In genomic region chr17:23546333-23546701, GRCm38 (mm10) we compare ENCODE assay signal across 8 mouse cellular contexts. TPM values are rescaled to one million over a fixed set of nuclear protein-coding genes. Genes with fewer than 3 reads are reported as not detected.
DNase-seq lines count a peak whose midpoint lies in the region; ATAC-seq and TF ChIP-seq lines count a peak whose summit lies in the region.

No protein-coding gene starts in this region.

- under 1% methylated on average over 20 of the region's 20 CpGs for WGBS in forebrain, embryonic 11.5 days
- WGBS in lung, postnatal 0 days, result under 1% methylated on average over 20 of the region's 20 CpGs

- H3K9ac ChIP-seq in ES-E14 (ENCODE audit: insufficient read depth, low read depth, low read length, poor library complexity, severe bottlenecking), result peak overlapping the region; percentile 92
- peak overlapping the region; percentile 72 for H3K9ac ChIP-seq in forebrain, embryonic 11.5 days (ENCODE audit: low read length)
- peak overlapping the region; percentile 70 for H3K9ac ChIP-seq in lung, postnatal 0 days (replicated peaks; ENCODE audit: low read depth)

- H3K4me3 ChIP-seq in ES-E14 (ENCODE audit: insufficient read depth in 1 of 2, low read depth in 1 of 2, low read length in 2 of 2, poor library complexity in 1 of 2, severe bottlenecking in 1 of 2), result peak overlapping the region; percentile 82 to 83
- H3K4me3 ChIP-seq in brown adipose tissue, adult 24 weeks (ENCODE audit: insufficient read depth, low read depth, low read length), result peak overlapping the region; percentile 82
- H3K4me3 ChIP-seq in forebrain, embryonic 11.5 days (ENCODE audit: low read depth, low read length), result peak overlapping the region; percentile 67
- H3K4me3 ChIP-seq in lung, postnatal 0 days (ENCODE audit: low read depth, low read length), result peak overlapping the region; percentile 83

- H3K27ac ChIP-seq in ES-E14 (ENCODE audit: insufficient read depth, low read depth, low read length, poor library complexity, severe bottlenecking), result no peak overlapping the region
- H3K27ac ChIP-seq in brown adipose tissue, adult 24 weeks (replicated peaks; ENCODE audit: low read depth, low read length), result peak overlapping the region; percentile 86
- no peak overlapping the region for H3K27ac ChIP-seq in forebrain, embryonic 11.5 days (ENCODE audit: low read depth, low read length)
- peak overlapping the region; percentile 87 for H3K27ac ChIP-seq in lung, postnatal 0 days (ENCODE audit: low read length)

- H3K27me3 ChIP-seq in forebrain, embryonic 11.5 days (ENCODE audit: control insufficient read depth, insufficient read depth, low read length), result no peaks in the 10 kb centered on the region; the same call in 1 of the 2 replicates
- H3K27me3 ChIP-seq in lung, postnatal 0 days (replicated peaks; ENCODE audit: insufficient read depth, low read length), result no peaks in the 10 kb centered on the region

- TF ChIP-seq EP300 in lung, postnatal 0 days (IDR thresholded peaks at IDR 0.05), result no peak

- in situ Hi-C loops in ES-E14 (cut with MboI; ENCODE audit: low sequenced_read_pairs in 2 of 2, unreplicated experiment in 2 of 2), result no loop called here

- H3K36me3 ChIP-seq in ES-E14 (ENCODE audit: control insufficient read depth, insufficient read depth, low read length, poor library complexity, severe bottlenecking), result no peaks in the 10 kb centered on the region
- no peaks in the 10 kb centered on the region for H3K36me3 ChIP-seq in forebrain, embryonic 11.5 days (ENCODE audit: control insufficient read depth, insufficient read depth, low read length)
- H3K36me3 ChIP-seq in lung, postnatal 0 days (ENCODE audit: insufficient read depth, low read length), result no peaks in the 10 kb centered on the region

- ATAC-seq in forebrain, embryonic 11.5 days (replicated peaks; ENCODE audit: low FRiP score), result peak; percentile 46
- ATAC-seq in lung, postnatal 0 days, result peak; percentile 41

- peak overlapping the region; percentile 48 for H3K4me2 ChIP-seq in forebrain, embryonic 11.5 days (ENCODE audit: low read depth, low read length, severe bottlenecking)
- H3K4me2 ChIP-seq in lung, postnatal 0 days (replicated peaks; ENCODE audit: low read depth, low read length), result peak overlapping the region; percentile 45

- no peak for TF ChIP-seq CTCF in lung, postnatal 0 days (IDR thresholded peaks at IDR 0.05)

- peaks cover 4 to 13% of the 10 kb centered on the region in 2 experiments for H3K4me1 ChIP-seq in ES-E14 (ENCODE audit: control insufficient read depth in 2 of 2, insufficient read depth in 2 of 2, low read length in 2 of 2, poor library complexity in 1 of 2)
- H3K4me1 ChIP-seq in brown adipose tissue, adult 24 weeks (ENCODE audit: control insufficient read depth, insufficient read depth, insufficient read length, low read length), result peaks cover 10% of the 10 kb centered on the region
- H3K4me1 ChIP-seq in forebrain, embryonic 11.5 days (replicated peaks; ENCODE audit: control insufficient read depth, insufficient read depth, low read length), result peaks cover 2% of the 10 kb centered on the region; the same call in 1 of the 2 replicates
- peaks cover 3% of the 10 kb centered on the region; the same call in 1 of the 2 replicates for H3K4me1 ChIP-seq in lung, postnatal 0 days (ENCODE audit: insufficient read depth, low read depth, low read length)

- H3K9me3 ChIP-seq in ES-E14 (ENCODE audit: control insufficient read depth, insufficient read depth, low read depth, low read length), result no peaks in the 10 kb centered on the region
- H3K9me3 ChIP-seq in forebrain, embryonic 11.5 days (ENCODE audit: control insufficient read depth, low read length), result no peaks in the 10 kb centered on the region
- no peaks in the 10 kb centered on the region for H3K9me3 ChIP-seq in lung, postnatal 0 days (ENCODE audit: low read length)

- DNase-seq in ES-E14 (ENCODE audit: low read depth, low spot score), result peak; percentile 82
- peak; percentile 93 for DNase-seq in forebrain, embryonic 11.5 days (ENCODE audit: low spot score)
- peak; percentile 78 to 84 for DNase-seq in heart, postnatal 10 days
- peak; percentile 62 to 85 for DNase-seq in layer of hippocampus, adult 8-10 months (ENCODE audit: low spot score in 2 of 2)
- DNase-seq in lung, postnatal 0 days (ENCODE audit: low spot score), result peak; percentile 85
- peak; percentile 65 for DNase-seq in ovary, postnatal 14 days (ENCODE audit: low spot score)
- DNase-seq in thymus, postnatal 4 days, result peak; percentile 79

- intact Hi-C loops in heart, postnatal 10 days (cut with DNase I), result loop anchor here (5.0 kb wide), 1 partner anchor 359 kb away; no protein-coding TSS in a partner anchor

TF ChIP-seq in ES-E14, 5 proteins besides CTCF, POLR2A, EP300 and RAD21:
- no peak for TF ChIP-seq HCFC1 (IDR thresholded peaks at IDR 0.05; ENCODE audit: borderline replicate concordance, insufficient read depth, low read length)
- TF ChIP-seq MAFK (IDR thresholded peaks at IDR 0.05; ENCODE audit: insufficient read depth, low read depth, low read length), result peak; percentile 93
- TF ChIP-seq ZC3H11A (IDR thresholded peaks at IDR 0.05; ENCODE audit: borderline replicate concordance, low read depth, low read length), result no peak
- TF ChIP-seq CHD2 (IDR thresholded peaks at IDR 0.05; ENCODE audit: low read depth, low read length), result no peak

RNA-seq across cellular contexts. Expression of gene Zfp213, which starts 17.7 kb away (rescaled TPM):
- total RNA-seq in ES-E14 (2012; rRNA removed), result 8.4 and 8.8 TPM in 2 replicates
- 3.4 and 4.6 TPM in 2 replicates for polyA plus RNA-seq in brown adipose tissue, adult 24 weeks (2012; ENCODE audit: insufficient read depth, insufficient read length, missing spikeins)
- polyA plus RNA-seq in forebrain, embryonic 11.5 days (2014; fragmentation: Nextera tagmentation; extraction: Ambion mirVana), result 28.1 and 29.9 TPM in 2 replicates
- 1 to 10 TPM; 5.4 to 7.1 TPM for total RNA-seq in heart, postnatal 10 days (2021)
- 1 to 10 TPM; 6.2 to 8.4 (median 7.1) TPM for total RNA-seq in layer of hippocampus, adult 8-10 months (2022)
- polyA plus RNA-seq in lung, postnatal 0 days (2015; fragmentation: Nextera tagmentation; extraction: Ambion mirVana), result 10.5 and 11.5 TPM in 2 replicates

RNA-seq across cellular contexts. Expression of gene Zfp13, which starts 53.0 kb away (rescaled TPM):
- total RNA-seq in ES-E14 (2012; rRNA removed), result 19.9 and 26.9 TPM in 2 replicates
- polyA plus RNA-seq in brown adipose tissue, adult 24 weeks (2012; ENCODE audit: insufficient read depth, insufficient read length, missing spikeins), result 1.8 and 3.7 TPM in 2 replicates
- polyA plus RNA-seq in forebrain, embryonic 11.5 days (2014; fragmentation: Nextera tagmentation; extraction: Ambion mirVana), result 19.2 and 20.5 TPM in 2 replicates
- 10 to 100 TPM in 1 of 2 experiments, 1 to 10 TPM in 1; 8.5 to 10.0 TPM for total RNA-seq in heart, postnatal 10 days (2021)
- 10 to 100 TPM; 28.9 to 32.6 (median 31.6) TPM for total RNA-seq in layer of hippocampus, adult 8-10 months (2022)
- polyA plus RNA-seq in lung, postnatal 0 days (2015; fragmentation: Nextera tagmentation; extraction: Ambion mirVana), result 5.0 and 5.5 TPM in 2 replicates

RNA-seq across cellular contexts. Expression of gene Zscan10, which starts 54.3 kb away (rescaled TPM):
- 62.5 and 93.1 TPM in 2 replicates for total RNA-seq in ES-E14 (2012; rRNA removed)
- not detected in 2 replicates for polyA plus RNA-seq in brown adipose tissue, adult 24 weeks (2012; ENCODE audit: insufficient read depth, insufficient read length, missing spikeins)
- 0.16 and 0.27 TPM in 2 replicates for polyA plus RNA-seq in forebrain, embryonic 11.5 days (2014; fragmentation: Nextera tagmentation; extraction: Ambion mirVana)
- not detected for total RNA-seq in heart, postnatal 10 days (2021)
- total RNA-seq in layer of hippocampus, adult 8-10 months (2022), result not detected
- not detected in 2 replicates for polyA plus RNA-seq in lung, postnatal 0 days (2015; fragmentation: Nextera tagmentation; extraction: Ambion mirVana)

Comparison
In these comparisons a context has a peak if more than half of its experiments do, and no peak if none do; other contexts are left out.
1. H3K27ac ChIP-seq: peak in brown adipose tissue, adult 24 weeks (single experiment) and lung, postnatal 0 days (single experiment); none in ES-E14 (single experiment) and forebrain, embryonic 11.5 days (single experiment).
2. RNA of gene Zscan10, which starts 54.3 kb away (total RNA-seq): 62.5 to 93.1 TPM in ES-E14; not detected in layer of hippocampus, adult 8-10 months and not detected in heart, postnatal 10 days; every median in the first group is over 10 times any median in the second.
3. Peak in every context shown above with its lines, with median percentiles within 50 percentile points of each other: DNase-seq, H3K4me3 ChIP-seq and H3K9ac ChIP-seq.